Mouse (Mus musculus): ENCODE measurements around the gene Nup133. TPM values are rescaled to one million over a fixed set of nuclear protein-coding genes. Genes with fewer than 3 reads are reported as not detected.

Gene Nup133
- 27.0 and 27.1 TPM in 2 replicates for polyA plus RNA-seq (2012; rRNA removed)
- polyA plus RNA-seq (2014; fragmentation: Nextera tagmentation; extraction: Ambion mirVana): 32.2 TPM in 2 replicates

GRCm38 (mm10) chr8:123948942-123949685 lies at the start of gene Nup133:
Gene Nup133, minus strand, starts transcription at chr8:123949265.
- under 1% methylated on average over 70 of the region's 77 CpGs for WGBS
- H3K9ac ChIP-seq (ENCODE audit: low read depth, low read length, severe bottlenecking): peak within 1 kb of the TSS; percentile 76
- 0 out of 2 replicates have a peak, but pooled peaks have one; percentile 29 for TF ChIP-seq POLR2A (IDR thresholded peaks at IDR 0.05; ENCODE audit: borderline replicate concordance, extremely low read depth, insufficient read depth, insufficient read length)
- ATAC-seq (ENCODE audit: low FRiP score, low read depth) (peak; percentile 87), DNase-seq (ENCODE audit: low spot score) (peak; percentile 98)
- H3K27me3 ChIP-seq (ENCODE audit: control insufficient read depth, insufficient read depth, low read length): no peaks in the 10 kb centered on the region
- H3K36me3 ChIP-seq (ENCODE audit: control insufficient read depth, insufficient read depth, low read length): peaks cover 34% of the 10 kb centered on the region
- peak within 1 kb of the TSS; percentile 94 for H3K4me3 ChIP-seq (replicated peaks; ENCODE audit: low read length)
- H3K4me1 ChIP-seq (ENCODE audit: control insufficient read depth, insufficient read depth, low read length): peaks cover 6% of the 10 kb centered on the region
- peak within 1 kb of the TSS; percentile 81 for H3K27ac ChIP-seq (replicated peaks; ENCODE audit: low read depth, low read length)
- H3K9me3 ChIP-seq (ENCODE audit: control insufficient read depth, low read length): no peaks in the 10 kb centered on the region
- peak within 1 kb of the TSS; percentile 87 for H3K4me2 ChIP-seq (replicated peaks; ENCODE audit: low read depth, low read length, severe bottlenecking)

- H3K27ac ChIP-seq (replicated peaks; ENCODE audit: low read depth, low read length): no peak overlapping the region
- H3K36me3 ChIP-seq (ENCODE audit: control insufficient read depth, insufficient read depth, low read length): peaks cover 44% of the 10 kb centered on the region
Observed at GRCm38 (mm10) chr8:123993997-123994396, 44.9 kb upstream of the Nup133 start.

GRCm38 (mm10) chr8:123993597-123993996 lies 44.5 kb upstream of the Nup133 start:
- TF ChIP-seq POLR2A (IDR thresholded peaks at IDR 0.05; ENCODE audit: borderline replicate concordance, extremely low read depth, insufficient read depth, insufficient read length): no peak
- H3K9me3 ChIP-seq (ENCODE audit: control insufficient read depth, low read length): no peaks in the 10 kb centered on the region
- ATAC-seq (ENCODE audit: low FRiP score, low read depth) (no peak), DNase-seq (ENCODE audit: low spot score) (no peak)
- H3K36me3 ChIP-seq (ENCODE audit: control insufficient read depth, insufficient read depth, low read length): peaks cover 40% of the 10 kb centered on the region
- H3K27ac ChIP-seq (replicated peaks; ENCODE audit: low read depth, low read length): no peak overlapping the region
- H3K4me1 ChIP-seq (ENCODE audit: control insufficient read depth, insufficient read depth, low read length): no peaks in the 10 kb centered on the region
- H3K9ac ChIP-seq (ENCODE audit: low read depth, low read length, severe bottlenecking): no peak overlapping the region
- 85% methylated on average over 5 of the region's 5 CpGs for WGBS
- H3K4me3 ChIP-seq (replicated peaks; ENCODE audit: low read length): no peak overlapping the region
- H3K27me3 ChIP-seq (ENCODE audit: control insufficient read depth, insufficient read depth, low read length): no peaks in the 10 kb centered on the region
- no peak overlapping the region for H3K4me2 ChIP-seq (replicated peaks; ENCODE audit: low read depth, low read length, severe bottlenecking)

More at GRCm38 (mm10) chr8:123993997-123994396, 44.9 kb upstream of the Nup133 start:
- Histone ChIP-seq H3K4me2 (replicated peaks; ENCODE audit: low read depth, low read length, severe bottlenecking) (no peak overlapping the region), H3K9ac (ENCODE audit: low read depth, low read length, severe bottlenecking) (no peak overlapping the region), H3K4me1 (ENCODE audit: control insufficient read depth, insufficient read depth, low read length) (no peaks in the 10 kb centered on the region), H3K4me3 (replicated peaks; ENCODE audit: low read length) (no peak overlapping the region), H3K27me3 (ENCODE audit: control insufficient read depth, insufficient read depth, low read length) (no peaks in the 10 kb centered on the region), H3K9me3 (ENCODE audit: control insufficient read depth, low read length) (no peaks in the 10 kb centered on the region)
- 78% methylated on average over 3 of the region's 3 CpGs for WGBS
- no peak for DNase-seq (ENCODE audit: low spot score)
- TF ChIP-seq POLR2A (IDR thresholded peaks at IDR 0.05; ENCODE audit: borderline replicate concordance, extremely low read depth, insufficient read depth, insufficient read length): no peak
- ATAC-seq (ENCODE audit: low FRiP score, low read depth): no peak

GRCm38 (mm10) chr8:123992587-123992986 lies 43.5 kb upstream of the Nup133 start:
- peaks cover 36% of the 10 kb centered on the region for H3K36me3 ChIP-seq (ENCODE audit: control insufficient read depth, insufficient read depth, low read length)
- no peak overlapping the region for H3K4me3 ChIP-seq (replicated peaks; ENCODE audit: low read length)
- ATAC-seq (ENCODE audit: low FRiP score, low read depth) (no peak), DNase-seq (ENCODE audit: low spot score) (no peak)
- H3K9me3 ChIP-seq (ENCODE audit: control insufficient read depth, low read length): no peaks in the 10 kb centered on the region
- no peak overlapping the region for H3K4me2 ChIP-seq (replicated peaks; ENCODE audit: low read depth, low read length, severe bottlenecking)
- no peak overlapping the region for H3K27ac ChIP-seq (replicated peaks; ENCODE audit: low read depth, low read length)
- H3K4me1 ChIP-seq (ENCODE audit: control insufficient read depth, insufficient read depth, low read length): no peaks in the 10 kb centered on the region
- no peak overlapping the region for H3K9ac ChIP-seq (ENCODE audit: low read depth, low read length, severe bottlenecking)
- no peaks in the 10 kb centered on the region for H3K27me3 ChIP-seq (ENCODE audit: control insufficient read depth, insufficient read depth, low read length)
- TF ChIP-seq POLR2A (IDR thresholded peaks at IDR 0.05; ENCODE audit: borderline replicate concordance, extremely low read depth, insufficient read depth, insufficient read length): no peak
- WGBS: 90% methylated on average over 8 of the region's 8 CpGs

- DNase-seq (ENCODE audit: low spot score) (no peak), ATAC-seq (ENCODE audit: low FRiP score, low read depth) (no peak)
- no peaks in the 10 kb centered on the region for H3K9me3 ChIP-seq (ENCODE audit: control insufficient read depth, low read length)
- no peak overlapping the region for H3K4me2 ChIP-seq (replicated peaks; ENCODE audit: low read depth, low read length, severe bottlenecking)
- TF ChIP-seq POLR2A (IDR thresholded peaks at IDR 0.05; ENCODE audit: borderline replicate concordance, extremely low read depth, insufficient read depth, insufficient read length): no peak
- no peaks in the 10 kb centered on the region for H3K4me1 ChIP-seq (ENCODE audit: control insufficient read depth, insufficient read depth, low read length)
- peaks cover 19% of the 10 kb centered on the region for H3K36me3 ChIP-seq (ENCODE audit: control insufficient read depth, insufficient read depth, low read length)
- H3K27me3 ChIP-seq (ENCODE audit: control insufficient read depth, insufficient read depth, low read length): no peaks in the 10 kb centered on the region
- no peak overlapping the region for H3K27ac ChIP-seq (replicated peaks; ENCODE audit: low read depth, low read length)
- 83% methylated on average over 13 of the region's 13 CpGs for WGBS
- H3K4me3 ChIP-seq (replicated peaks; ENCODE audit: low read length): no peak overlapping the region
- H3K9ac ChIP-seq (ENCODE audit: low read depth, low read length, severe bottlenecking): no peak overlapping the region
Observed at GRCm38 (mm10) chr8:123990277-123991049, 41.4 kb upstream of the Nup133 start.
